Mouse (Mus musculus) hindbrain, postnatal 0 days (tissue): Measurements from ENCODE around the gene Nell1. TPM values are rescaled to one million over a fixed set of nuclear protein-coding genes. Genes with fewer than 3 reads are reported as not detected.
A peak's percentile ranks its signal among the peaks of the same experiment; 100 is the strongest.

Experiments
- ATAC-seq: fragments of 200-750 bp; cut with Nextera tagmentation; 2 replicates; pipeline ENCODE4 v1.8.0; 2017; ENCODE audit warnings: mild to moderate bottlenecking, moderate TSS enrichment, moderate library complexity
- DNase-seq: peaks from one replicate; pipeline ENCODE4 v3.0.0-alpha.2; 2015; ENCODE audit warnings: low spot score
- H3K27ac ChIP-seq: fragments of 300-500 bp; sonication (generic); 2 replicates; pipeline ENCODE4 v1.5.1; 2014; ENCODE audit warnings: mild to moderate bottlenecking
- H3K27me3 ChIP-seq: fragments of 300-500 bp; sonication (generic); 2 replicates; pipeline ENCODE4 v1.6.1; 2014; ENCODE audit warnings: low read length, mixed read lengths; ENCODE audit not compliant: insufficient read depth
- H3K36me3 ChIP-seq: fragments of 300-500 bp; sonication (generic); 2 replicates; pipeline ENCODE4 v1.6.1; 2014; ENCODE audit warnings: low read length, mixed read lengths; ENCODE audit not compliant: insufficient read depth
- H3K4me1 ChIP-seq: fragments of 300-500 bp; sonication (generic); 2 replicates; pipeline ENCODE4 v1.6.1; 2014; ENCODE audit warnings: antibody characterized with exemption, low read length, mixed read lengths; ENCODE audit not compliant: insufficient read depth
- H3K4me2 ChIP-seq: fragments of 300-500 bp; sonication (generic); 2 replicates; pipeline ENCODE4 v1.6.1; 2014; ENCODE audit warnings: low read depth, mild to moderate bottlenecking, low read length, moderate library complexity, mixed read lengths
- H3K4me3 ChIP-seq: fragments of 300-500 bp; sonication (generic); 2 replicates; pipeline ENCODE4 v1.5.1; 2014; ENCODE audit warnings: low read length
- H3K9ac ChIP-seq: fragments of 300-500 bp; sonication (generic); replicated peaks from 2 replicates; pipeline ENCODE4 v1.6.1; 2014; ENCODE audit warnings: mild to moderate bottlenecking, low read length, moderate library complexity, mixed read lengths
- H3K9me3 ChIP-seq: fragments of 300-500 bp; sonication (generic); 2 replicates; pipeline ENCODE4 v1.6.1; 2016; ENCODE audit warnings: low read length, mixed read lengths
- CTCF ChIP-seq: IDR thresholded peaks from 2 replicates; pipeline ENCODE4 v1.5.1; 2016; ENCODE audit warnings: antibody characterized with exemption, control low read depth, low read depth
- WGBS: fragments of 180-500 bp; shearing (Covaris S2); extraction: QIAGEN DNeasy Blood & Tissue Kit; methylation state at CpG from one replicate; pipeline ENCODE4 v1.1.7; 2014; 5-methylcytosine and 5-hydroxymethylcytosine counted together
- polyA plus RNA-seq: library from polyadenylated mRNA; unstranded; fragments of >200 nt; fragmentation: Nextera tagmentation; extraction: Ambion mirVana; gene quantifications from 2 replicates; pipeline ENCODE4 v1.2.1, GENCODE M21; 2015
- total RNA-seq: library from RNA; depleted of rRNA; stranded (reverse); fragments of >200 nt; gene quantifications from 2 replicates; pipeline ENCODE4 v1.2.3, GENCODE M21; 2014

Nell1 gene
- total and polyA plus RNA-seq, 2 experiments from 2014 or later, result 37.8 to 66.4 TPM

GRCm38 (mm10) chr7:50429725-50430124 lies 455.1 kb downstream of the Nell1 start:
- whole genome bisulfite sequencing, result 93% methylated on average over 5 of the region's 5 CpGs
- no peak overlapping the region for H3K4me2 ChIP-seq
- no peaks in the 10 kb centered on the region for H3K4me1 ChIP-seq
- H3K4me3 ChIP-seq, result no peak overlapping the region
- no peak overlapping the region for H3K9ac ChIP-seq
- H3K27me3 ChIP-seq, result no peaks in the 10 kb centered on the region
- TF ChIP-seq CTCF, result no peak
- no peak overlapping the region for H3K27ac ChIP-seq
- DNase-seq (no peak), ATAC-seq (no peak)
- H3K36me3 ChIP-seq, result no peaks in the 10 kb centered on the region
- no peaks in the 10 kb centered on the region for H3K9me3 ChIP-seq

DNA sequence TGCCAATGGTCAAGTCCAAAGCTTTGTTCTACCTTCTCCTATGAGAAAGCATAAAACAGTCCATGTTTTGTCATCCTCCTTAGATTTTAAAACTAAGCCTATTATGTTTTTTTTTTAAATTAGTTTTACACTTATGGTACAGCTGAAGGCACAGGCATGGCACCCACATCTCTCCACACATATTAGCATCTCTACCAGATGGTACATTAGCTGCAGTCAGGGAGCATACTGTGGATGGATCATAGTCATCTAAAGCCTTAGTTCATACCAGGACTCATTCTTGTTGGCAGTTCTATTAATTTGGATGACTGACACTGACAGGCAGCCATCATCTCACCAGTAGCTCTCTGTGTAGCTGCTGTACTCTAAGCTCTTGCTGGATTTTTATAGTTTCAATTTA lies 466.6 kb downstream of the Nell1 start:
- TF ChIP-seq CTCF, result no peak
- no peak overlapping the region for H3K9ac ChIP-seq
- H3K36me3 ChIP-seq, result no peaks in the 10 kb centered on the region
- H3K4me3 ChIP-seq, result no peak overlapping the region
- no peak overlapping the region for H3K27ac ChIP-seq
- no peaks in the 10 kb centered on the region for H3K9me3 ChIP-seq
- H3K4me1 ChIP-seq, result no peaks in the 10 kb centered on the region
- ATAC-seq (no peak), DNase-seq (no peak)
- no peaks in the 10 kb centered on the region for H3K27me3 ChIP-seq
- no peak overlapping the region for H3K4me2 ChIP-seq

DNA sequence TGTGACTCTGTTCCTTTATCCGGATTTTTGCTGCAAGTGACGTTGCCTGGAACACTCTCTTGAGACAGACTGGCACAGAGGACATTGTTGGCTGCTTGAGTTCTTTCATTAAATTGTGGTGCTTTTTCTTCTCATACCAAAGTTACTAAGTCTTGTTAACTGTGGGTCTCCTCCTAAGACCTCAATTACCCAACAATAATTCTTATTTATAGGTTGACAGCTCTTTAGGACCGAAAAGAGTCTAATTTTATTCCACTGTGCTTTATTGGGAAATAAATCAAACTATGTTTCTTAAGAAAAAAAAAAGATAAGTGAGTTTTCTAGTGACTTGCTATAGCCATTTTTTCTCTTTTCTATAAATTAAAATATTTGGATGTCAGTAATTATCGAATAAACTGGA lies 472.7 kb downstream of the Nell1 start:
- ATAC-seq (no peak), DNase-seq (no peak)
- Histone ChIP-seq H3K4me1 (no peaks in the 10 kb centered on the region), H3K27ac (no peak overlapping the region), H3K36me3 (no peaks in the 10 kb centered on the region), H3K9ac (no peak overlapping the region), H3K4me3 (no peak overlapping the region), H3K4me2 (no peak overlapping the region), H3K27me3 (no peaks in the 10 kb centered on the region), H3K9me3 (no peaks in the 10 kb centered on the region)
- no peak for TF ChIP-seq CTCF
- WGBS, result 82% methylated on average over 4 of the region's 4 CpGs

DNA sequence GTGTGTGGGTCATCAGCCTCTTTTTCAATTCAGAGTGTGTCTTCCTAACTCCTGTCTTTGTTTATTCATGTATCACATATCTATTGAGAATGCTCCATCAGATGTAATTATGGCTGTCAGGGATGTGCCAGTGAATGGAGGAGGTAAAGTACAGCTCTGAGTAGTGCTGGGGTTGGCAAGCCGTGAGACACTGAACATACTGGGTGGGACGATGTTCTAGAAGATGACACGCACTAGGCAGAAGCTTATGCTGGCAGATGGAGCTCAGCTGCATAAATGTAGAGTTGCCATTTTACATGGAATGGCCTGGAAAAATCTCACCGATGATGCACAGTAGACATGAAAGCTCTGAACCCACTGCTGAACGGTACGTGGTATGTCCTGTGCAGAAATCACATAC lies 493.1 kb downstream of the Nell1 start:
- 77% methylated on average over 6 of the region's 6 CpGs for WGBS
- Histone ChIP-seq H3K4me2 (no peak overlapping the region), H3K9ac (no peak overlapping the region), H3K9me3 (no peaks in the 10 kb centered on the region), H3K27me3 (no peaks in the 10 kb centered on the region), H3K4me3 (no peak overlapping the region), H3K36me3 (no peaks in the 10 kb centered on the region), H3K27ac (no peak overlapping the region), H3K4me1 (no peaks in the 10 kb centered on the region)
- DNase-seq (no peak), ATAC-seq (no peak)
- no peak for TF ChIP-seq CTCF

DNA sequence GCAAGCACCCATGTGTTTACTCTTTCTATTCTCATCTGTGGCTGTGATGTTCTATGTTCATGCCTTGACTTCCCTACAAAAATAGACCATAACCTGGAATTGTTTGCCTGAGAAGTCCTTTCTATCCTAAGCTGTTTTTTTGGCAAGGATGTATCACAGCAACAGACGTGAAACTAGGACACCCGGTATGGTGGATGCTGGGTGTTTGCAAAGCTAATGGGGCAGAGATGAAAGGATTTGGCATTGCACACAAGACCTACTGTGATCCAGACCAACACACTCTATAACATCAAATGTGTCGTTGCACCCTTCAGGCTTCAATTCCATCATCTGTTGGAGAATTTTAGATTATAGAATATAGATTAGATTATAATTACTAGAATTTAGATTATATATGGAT lies 495.9 kb downstream of the Nell1 start:
- no peaks in the 10 kb centered on the region for H3K4me1 ChIP-seq
- ATAC-seq (no peak), DNase-seq (peak; percentile 33)
- no peak overlapping the region for H3K9ac ChIP-seq
- H3K4me3 ChIP-seq, result no peak overlapping the region
- H3K36me3 ChIP-seq, result no peaks in the 10 kb centered on the region
- H3K27me3 ChIP-seq, result no peaks in the 10 kb centered on the region
- no peak overlapping the region for H3K27ac ChIP-seq
- TF ChIP-seq CTCF, result no peak
- no peaks in the 10 kb centered on the region for H3K9me3 ChIP-seq
- H3K4me2 ChIP-seq, result no peak overlapping the region
- WGBS, result 56% methylated on average over 3 of the region's 3 CpGs

GRCm38 (mm10) chr7:50482011-50482410 lies 507.3 kb downstream of the Nell1 start:
- Histone ChIP-seq H3K4me3 (no peak overlapping the region), H3K27me3 (no peaks in the 10 kb centered on the region), H3K36me3 (no peaks in the 10 kb centered on the region), H3K9me3 (no peaks in the 10 kb centered on the region), H3K4me1 (no peaks in the 10 kb centered on the region), H3K27ac (no peak overlapping the region), H3K4me2 (no peak overlapping the region), H3K9ac (no peak overlapping the region)
- TF ChIP-seq CTCF, result no peak
- ATAC-seq (no peak), DNase-seq (no peak)
- 46% methylated on average over 4 of the region's 4 CpGs for WGBS

DNA sequence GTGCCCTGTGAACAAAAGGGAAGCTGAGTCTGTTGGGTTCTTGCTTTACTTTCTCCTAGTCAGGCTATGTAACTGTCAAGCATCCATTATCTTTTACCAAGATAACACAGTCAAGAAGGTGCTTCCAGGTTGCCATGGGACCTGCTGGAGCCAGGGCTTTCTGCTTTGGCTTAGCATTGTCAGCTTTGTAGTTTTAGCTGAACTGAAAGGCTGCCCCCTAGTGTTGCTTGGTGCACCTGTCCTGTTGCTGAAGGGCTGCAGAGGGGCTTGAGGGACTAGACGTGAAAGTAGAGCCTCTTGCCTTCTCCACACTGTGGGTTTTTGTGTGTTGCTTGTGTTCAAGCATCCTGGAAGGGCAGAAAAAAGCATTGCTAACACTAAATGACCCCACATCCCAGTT lies 510.6 kb downstream of the Nell1 start:
- Histone ChIP-seq H3K4me1 (no peaks in the 10 kb centered on the region), H3K36me3 (no peaks in the 10 kb centered on the region), H3K9me3 (no peaks in the 10 kb centered on the region), H3K4me3 (no peak overlapping the region), H3K27me3 (no peaks in the 10 kb centered on the region), H3K9ac (no peak overlapping the region), H3K27ac (no peak overlapping the region), H3K4me2 (no peak overlapping the region)
- ATAC-seq (no peak), DNase-seq (peak; percentile 72)
- TF ChIP-seq CTCF, result peak; percentile 67
- 19% methylated on average over 1 of the region's 1 CpGs for WGBS
